Mouse (Mus musculus) MEL (cell line): ENCODE results near the gene Cxcr2. TPM values are rescaled to one million over a fixed set of nuclear protein-coding genes. Genes with fewer than 3 reads are reported as not detected.

Source experiments
- DNase-seq: peaks from one replicate; pipeline ENCODE4 v3.0.0; 2011; ENCODE audit warnings: low read depth, low spot score
- H3K27ac ChIP-seq: 2 replicates; pipeline ENCODE4 v1.5.1; 2012; ENCODE audit warnings: low read depth, mild to moderate bottlenecking, control low read depth, low read length, moderate library complexity; ENCODE audit not compliant: control insufficient read depth
- H3K27me3 ChIP-seq, 2 experiments: fragments of 150-350 bp in 1 of 2; sonication (generic) in 1 of 2; 2 replicates each; pipeline ENCODE4 v1.6.1; 2012; ENCODE audit warnings: low read length in 2 of 2, mild to moderate bottlenecking in 2 of 2, improper control_type of control experiment in 1 of 2, moderate library complexity in 1 of 2; ENCODE audit not compliant: insufficient read depth in 2 of 2, control insufficient read depth in 1 of 2
- H3K36me3 ChIP-seq, 2 experiments: 2 replicates each; pipeline ENCODE4 v1.6.1; 2012 to 2014; ENCODE audit warnings: low read length in 2 of 2, improper control_type of control experiment in 1 of 2, inconsistent platforms in 1 of 2, mild to moderate bottlenecking in 1 of 2; ENCODE audit not compliant: insufficient read depth in 2 of 2, control insufficient read depth in 1 of 2
- H3K4me1 ChIP-seq, 2 experiments: fragments of 150-350 bp in 1 of 2; sonication (generic) in 1 of 2; 2 replicates each; pipeline ENCODE4 v1.6.1; 2012; ENCODE audit warnings: low read length in 2 of 2, improper control_type of control experiment in 1 of 2, mild to moderate bottlenecking in 1 of 2; ENCODE audit not compliant: insufficient read depth in 2 of 2, control insufficient read depth in 1 of 2
- H3K4me3 ChIP-seq, 2 experiments: fragments of 150-350 bp in 1 of 2; sonication (generic) in 1 of 2; 2 replicates each; pipeline ENCODE4 v1.5.1; 2012; ENCODE audit warnings: low read depth in 2 of 2, low read length in 2 of 2, mild to moderate bottlenecking in 2 of 2, moderate library complexity in 2 of 2, control low read depth in 1 of 2, improper control_type of control experiment in 1 of 2; ENCODE audit not compliant: control insufficient read depth in 1 of 2, insufficient read depth in 1 of 2
- H3K79me2 ChIP-seq: 2 replicates; pipeline ENCODE4 v1.6.1; 2012; ENCODE audit warnings: mild to moderate bottlenecking, low read length, moderate library complexity; ENCODE audit not compliant: control insufficient read depth, poor library complexity, insufficient read depth
- H3K9ac ChIP-seq: 2 replicates; pipeline ENCODE4 v1.6.1; 2012; ENCODE audit warnings: low read depth, mild to moderate bottlenecking, control low read depth, low read length, moderate library complexity; ENCODE audit not compliant: control insufficient read depth, poor library complexity, severe bottlenecking
- H3K9me3 ChIP-seq: fragments of 150-350 bp; sonication (generic); replicated peaks from 2 replicates; pipeline ENCODE4 v1.6.1; 2012; ENCODE audit warnings: mild to moderate bottlenecking, low read length, improper control_type of control experiment, moderate library complexity; ENCODE audit not compliant: insufficient read depth
- CHD2 ChIP-seq: IDR thresholded peaks from 2 replicates; pipeline ENCODE4 v1.6.1; 2011; ENCODE audit warnings: low read length, improper control_type of control experiment
- CTCF ChIP-seq, 3 experiments: IDR thresholded peaks in 2 of 3; conservative IDR thresholded peaks in 1 of 3; 2 replicates each; pipeline ENCODE4 v1.5.1; 2011 to 2012; ENCODE audit warnings: low read length in 3 of 3, low read depth in 2 of 3, mild to moderate bottlenecking in 2 of 3, improper control_type of control experiment in 1 of 3, inconsistent platforms in 1 of 3, mixed read lengths in 1 of 3, moderate library complexity in 1 of 3; ENCODE audit not compliant: control insufficient read depth in 1 of 3, insufficient read depth in 1 of 3, poor library complexity in 1 of 3, severe bottlenecking in 1 of 3
- E2F4 ChIP-seq: IDR thresholded peaks from 2 replicates; pipeline ENCODE4 v1.6.1; 2011; ENCODE audit warnings: low read depth, low read length, improper control_type of control experiment, borderline replicate concordance
- GATA1 ChIP-seq: IDR thresholded peaks from 2 replicates; pipeline ENCODE4 v1.6.1; 2011; ENCODE audit warnings: low read depth, low read length, improper control_type of control experiment
- HCFC1 ChIP-seq: IDR thresholded peaks from 2 replicates; pipeline ENCODE4 v1.6.1; 2012; ENCODE audit warnings: low read depth, mild to moderate bottlenecking, inconsistent platforms, low read length, improper control_type of control experiment, moderate library complexity
- MAFK ChIP-seq: IDR thresholded peaks from 2 replicates; pipeline ENCODE4 v1.6.1; 2011; ENCODE audit warnings: low read depth, mild to moderate bottlenecking, low read length, improper control_type of control experiment, borderline replicate concordance
- MAX ChIP-seq: IDR thresholded peaks from 2 replicates; pipeline ENCODE4 v1.6.1; 2011; ENCODE audit warnings: low read length, improper control_type of control experiment
- MEF2A ChIP-seq: IDR thresholded peaks from 2 replicates; pipeline ENCODE4 v1.6.1; 2014; ENCODE audit warnings: low read depth, mild to moderate bottlenecking, inconsistent platforms, low read length, improper control_type of control experiment; ENCODE audit not compliant: poor library complexity, insufficient replicate concordance, severe bottlenecking; ENCODE audit errors: extremely low read depth
- MYC ChIP-seq: IDR thresholded peaks from 2 replicates; pipeline ENCODE4 v1.6.1; 2011; ENCODE audit warnings: low read depth, mild to moderate bottlenecking, low read length, improper control_type of control experiment, moderate library complexity
- NRF1 ChIP-seq: IDR thresholded peaks from 2 replicates; pipeline ENCODE4 v1.6.1; 2014; ENCODE audit warnings: low read depth, mild to moderate bottlenecking, inconsistent platforms, low read length, improper control_type of control experiment, moderate library complexity; ENCODE audit not compliant: poor library complexity, insufficient read depth, severe bottlenecking
- POLR2A ChIP-seq, 2 experiments: IDR thresholded peaks; 2 replicates each; pipeline ENCODE4 v1.6.1; 2011 to 2012; ENCODE audit warnings: low read length in 2 of 2, mild to moderate bottlenecking in 2 of 2, control low read depth in 1 of 2, improper control_type of control experiment in 1 of 2, low read depth in 1 of 2, moderate library complexity in 1 of 2; ENCODE audit not compliant: control insufficient read depth in 1 of 2, insufficient read depth in 1 of 2, poor library complexity in 1 of 2
- RCOR1 ChIP-seq: IDR thresholded peaks from 2 replicates; pipeline ENCODE4 v1.6.1; 2012; ENCODE audit warnings: low read depth, mild to moderate bottlenecking, inconsistent platforms, low read length, improper control_type of control experiment
- SIN3A ChIP-seq: IDR thresholded peaks from 2 replicates; pipeline ENCODE4 v1.6.1; 2012; ENCODE audit warnings: low read length, improper control_type of control experiment, inconsistent platforms
- TAL1 ChIP-seq: IDR thresholded peaks from 2 replicates; pipeline ENCODE4 v1.6.1; 2012; ENCODE audit warnings: mild to moderate bottlenecking, inconsistent platforms, low read length, moderate library complexity, mixed read lengths
- TCF12 ChIP-seq: IDR thresholded peaks from 2 replicates; pipeline ENCODE4 v1.6.1; 2014; ENCODE audit warnings: low read depth, mild to moderate bottlenecking, inconsistent platforms, low read length, improper control_type of control experiment, moderate library complexity
- USF1 ChIP-seq: IDR thresholded peaks from 2 replicates; pipeline ENCODE4 v1.6.1; 2014; ENCODE audit warnings: low read depth, mild to moderate bottlenecking, inconsistent platforms, low read length, improper control_type of control experiment, moderate library complexity
- USF2 ChIP-seq, 2 experiments: IDR thresholded peaks; 2 replicates each; pipeline ENCODE4 v1.6.1; 2011 to 2012; ENCODE audit warnings: improper control_type of control experiment in 2 of 2, low read length in 2 of 2, borderline replicate concordance in 1 of 2, inconsistent platforms in 1 of 2, low read depth in 1 of 2, mild to moderate bottlenecking in 1 of 2; ENCODE audit not compliant: insufficient read depth in 1 of 2
- ZC3H11A ChIP-seq: IDR thresholded peaks from 2 replicates; pipeline ENCODE4 v1.6.1; 2012; ENCODE audit warnings: low read depth, mild to moderate bottlenecking, inconsistent platforms, low read length, improper control_type of control experiment
- ZMIZ1 ChIP-seq: IDR thresholded peaks from 2 replicates; pipeline ENCODE4 v1.6.1; 2012; ENCODE audit warnings: low read depth, mild to moderate bottlenecking, inconsistent platforms, low read length, improper control_type of control experiment, moderate library complexity
- polyA plus RNA-seq, 2 experiments: library from polyadenylated mRNA; stranded (reverse) in 1 of 2; unstranded in 1 of 2; fragments of >175 nt in 1 of 2; fragments of >200 nt in 1 of 2; gene quantifications; 2 replicates each; pipeline versions ENCODE4 v1.2.1 to v1.2.4; 2012; ENCODE audit warnings: low replicate concordance in 2 of 2, low read depth in 1 of 2; ENCODE audit not compliant: insufficient read length in 2 of 2, insufficient read depth in 1 of 2, missing spikeins in 1 of 2
- total RNA-seq: library from RNA; depleted of rRNA; stranded (reverse); fragments of 300-350 nt; gene quantifications from 2 replicates; pipeline ENCODE4 v1.2.3, GENCODE M21; 2012

The Cxcr2 gene
- total and polyA plus RNA-seq, 3 experiments, result 0.11 to 0.92 TPM; not detected in 1

- Histone ChIP-seq H3K9me3 (no peaks in the 10 kb centered on the region), H3K36me3 (peaks cover 0 to 30% of the 10 kb centered on the region in 2 experiments; a peak in 2 of 4 replicates), H3K79me2 (no peaks in the 10 kb centered on the region), H3K9ac (no peak overlapping the region), H3K27me3 (no peaks in the 10 kb centered on the region), H3K4me1 (peaks cover 3 to 9% of the 10 kb centered on the region in 2 experiments; a peak in 3 of 4 replicates), H3K4me3 (no peak overlapping the region), H3K27ac (no peak overlapping the region)
- DNase-seq, result no peak
- TF ChIP-seq MYC (no peak), TAL1 (no peak), E2F4 (no peak), CTCF (IDR thresholded peaks at IDR 0.05 in 2 of 3, conservative IDR thresholded peaks at IDR 0.05 in 1 of 3; ENCODE audit: control insufficient read depth in 1 of 3, insufficient read depth in 1 of 3, low read depth in 2 of 3, low read length in 3 of 3, poor library complexity in 1 of 3, severe bottlenecking in 1 of 3) (no peak), TCF12 (no peak), NRF1 (no peak), GATA1 (no peak)
Observed at GRCm38 (mm10) chr1:74175731-74176130, 21.9 kb downstream of the Cxcr2 start.

GRCm38 (mm10) chr1:74178618-74179017 lies 24.8 kb downstream of the Cxcr2 start:
- H3K36me3 ChIP-seq, result peaks cover 0 to 14% of the 10 kb centered on the region in 2 experiments; a peak in 2 of 4 replicates
- H3K9ac ChIP-seq, result no peak overlapping the region
- H3K9me3 ChIP-seq, result no peaks in the 10 kb centered on the region
- no peaks in the 10 kb centered on the region for H3K79me2 ChIP-seq
- H3K27ac ChIP-seq, result no peak overlapping the region
- H3K4me3 ChIP-seq, result no peak overlapping the region
- TF ChIP-seq POLR2A (IDR thresholded peaks at IDR 0.05; ENCODE audit: control insufficient read depth in 1 of 2, insufficient read depth in 1 of 2, low read depth in 1 of 2, low read length in 2 of 2, poor library complexity in 1 of 2) (no peak), MAX (no peak), USF2 (IDR thresholded peaks at IDR 0.05; ENCODE audit: borderline replicate concordance in 1 of 2, insufficient read depth in 1 of 2, low read depth in 1 of 2, low read length in 2 of 2) (no peak)
- TF ChIP-seq, all 39 proteins: peak for 0
- no peak for DNase-seq
- H3K27me3 ChIP-seq, result no peaks in the 10 kb centered on the region
- H3K4me1 ChIP-seq, result peaks cover 3 to 4% of the 10 kb centered on the region in 2 experiments; a peak in 3 of 4 replicates

- peaks cover 0 to 4% of the 10 kb centered on the region in 2 experiments; a peak in 3 of 4 replicates for H3K4me1 ChIP-seq
- H3K27me3 ChIP-seq, result no peaks in the 10 kb centered on the region
- H3K4me3 ChIP-seq, result no peak overlapping the region
- DNase-seq, result no peak
- peaks cover 0 to 8% of the 10 kb centered on the region in 2 experiments; a peak in 1 of 4 replicates for H3K36me3 ChIP-seq
- H3K9ac ChIP-seq, result no peak overlapping the region
- H3K79me2 ChIP-seq, result no peaks in the 10 kb centered on the region
- H3K27ac ChIP-seq, result no peak overlapping the region
- H3K9me3 ChIP-seq, result no peaks in the 10 kb centered on the region
- TF ChIP-seq USF2 (IDR thresholded peaks at IDR 0.05; ENCODE audit: borderline replicate concordance in 1 of 2, insufficient read depth in 1 of 2, low read depth in 1 of 2, low read length in 2 of 2), result no peak
- TF ChIP-seq MEF2A, result no peak
- no peak for TF ChIP-seq SIN3A
- TF ChIP-seq ZMIZ1, result no peak
- no peak for TF ChIP-seq MYC
- no peak for TF ChIP-seq HCFC1
- no peak for TF ChIP-seq USF1
- no peak for TF ChIP-seq ZC3H11A
- TF ChIP-seq MAFK, result no peak
- TF ChIP-seq CHD2, result no peak
- no peak for TF ChIP-seq RCOR1
- no peak for TF ChIP-seq POLR2A (IDR thresholded peaks at IDR 0.05; ENCODE audit: control insufficient read depth in 1 of 2, insufficient read depth in 1 of 2, low read depth in 1 of 2, low read length in 2 of 2, poor library complexity in 1 of 2)
Observed at GRCm38 (mm10) chr1:74179624-74180408, 26.0 kb downstream of the Cxcr2 start.
